Mouse (Mus musculus): ENCODE results near the gene Slc6a17.

DNA sequence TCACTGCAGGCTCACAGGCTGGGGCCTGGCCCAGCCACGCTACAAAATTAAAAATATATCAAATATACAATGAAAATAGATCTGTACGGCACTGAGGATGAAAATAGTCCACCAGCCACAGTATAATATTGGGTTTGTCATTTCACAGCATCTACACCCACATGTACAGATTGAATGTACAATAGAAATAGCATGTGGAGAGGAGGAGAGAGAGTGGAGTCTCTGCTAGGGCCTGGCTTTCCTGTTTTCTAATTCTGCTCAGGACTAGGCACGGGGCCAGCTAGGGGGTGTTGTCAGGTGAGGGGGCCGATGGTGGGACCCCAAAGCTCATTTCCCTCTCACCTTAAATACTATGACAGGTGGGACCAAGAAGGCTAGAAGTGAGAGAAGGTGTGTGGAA is 48.8 kb downstream of the Slc6a17 start:
- TF ChIP-seq CTCF (IDR thresholded peaks at IDR 0.05; ENCODE audit: low read depth) = no peak
- TF ChIP-seq EP300 (IDR thresholded peaks at IDR 0.05; ENCODE audit: low read depth) = no peak

All from liver, postnatal 0 days (tissue).